Mouse (Mus musculus) hindbrain, embryonic 10.5 days (tissue): ENCODE data around the gene Olfr1368. TPM values are rescaled to one million over a fixed set of nuclear protein-coding genes. Genes with fewer than 3 reads are reported as not detected.
A peak's percentile ranks its signal among the peaks of the same experiment; 100 is the strongest.

Experiments
- DNase-seq: peaks from one replicate; pipeline ENCODE4 v3.0.0-alpha.2; 2017; ENCODE audit warnings: low spot score
- H3K27ac ChIP-seq: fragments of 300-500 bp; sonication (generic); 2 replicates; pipeline ENCODE4 v1.5.1; 2016; ENCODE audit warnings: mild to moderate bottlenecking, moderate library complexity
- H3K27me3 ChIP-seq: fragments of 300-500 bp; sonication (generic); 2 replicates; pipeline ENCODE4 v1.6.1; 2016; ENCODE audit warnings: mild to moderate bottlenecking; ENCODE audit not compliant: poor library complexity, insufficient read depth, severe bottlenecking
- H3K36me3 ChIP-seq: fragments of 300-500 bp; sonication (generic); 2 replicates; pipeline ENCODE4 v1.6.1; 2016; ENCODE audit warnings: mild to moderate bottlenecking, moderate library complexity
- H3K4me1 ChIP-seq: fragments of 300-500 bp; sonication (generic); replicated peaks from 2 replicates; pipeline ENCODE4 v1.6.1; 2016; ENCODE audit warnings: mild to moderate bottlenecking
- H3K4me3 ChIP-seq: fragments of 300-500 bp; sonication (generic); 2 replicates; pipeline ENCODE4 v1.5.1; 2016; ENCODE audit warnings: mild to moderate bottlenecking, moderate library complexity
- H3K9me3 ChIP-seq: fragments of 300-500 bp; sonication (generic); 2 replicates; pipeline ENCODE4 v1.6.1; 2016; ENCODE audit warnings: mild to moderate bottlenecking, moderate library complexity
- WGBS: fragments of 180-500 bp; shearing (Covaris S2); methylation state at CpG from one replicate; pipeline ENCODE4 v1.1.7; 2016; 5-methylcytosine and 5-hydroxymethylcytosine counted together
- polyA plus RNA-seq: library from polyadenylated mRNA; unstranded; fragments of >200 nt; fragmentation: Nextera tagmentation; extraction: Ambion mirVana; gene quantifications from 2 replicates; pipeline ENCODE4 v1.2.1, GENCODE M21; 2016

Olfr1368 gene
- polyA plus RNA-seq, 1 experiment from 2014 or later, result not detected

GRCm38 (mm10) chr13:21172241-21173027 lies 26.8 kb upstream of the Olfr1368 start:
- H3K36me3 ChIP-seq, result no peaks in the 10 kb centered on the region
- WGBS, result under 1% methylated on average over 16 of the region's 16 CpGs
- H3K4me1 ChIP-seq, result peaks cover 31% of the 10 kb centered on the region
- peak overlapping the region; percentile 61 for H3K4me3 ChIP-seq
- peak overlapping the region; percentile 13; the same call in 1 of the 2 replicates for H3K27ac ChIP-seq
- peak; percentile 81 for DNase-seq
- no peaks in the 10 kb centered on the region for H3K27me3 ChIP-seq
- no peaks in the 10 kb centered on the region for H3K9me3 ChIP-seq

GRCm38 (mm10) chr13:21171600-21172150 lies 26.0 kb upstream of the Olfr1368 start:
- H3K36me3 ChIP-seq, result no peaks in the 10 kb centered on the region
- H3K4me1 ChIP-seq, result peaks cover 31% of the 10 kb centered on the region
- H3K4me3 ChIP-seq, result peak overlapping the region; percentile 61
- peak; percentile 61 for DNase-seq
- H3K27ac ChIP-seq, result peak overlapping the region; percentile 42; the same call in 1 of the 2 replicates
- WGBS, result under 1% methylated on average over 12 of the region's 12 CpGs
- no peaks in the 10 kb centered on the region for H3K9me3 ChIP-seq
- no peaks in the 10 kb centered on the region for H3K27me3 ChIP-seq

GRCm38 (mm10) chr13:21171156-21171530 lies 25.5 kb upstream of the Olfr1368 start:
- no peaks in the 10 kb centered on the region for H3K27me3 ChIP-seq
- WGBS, result 4% methylated on average over 15 of the region's 15 CpGs
- H3K27ac ChIP-seq, result no peak overlapping the region
- peak; percentile 33 for DNase-seq
- peaks cover 31% of the 10 kb centered on the region for H3K4me1 ChIP-seq
- H3K36me3 ChIP-seq, result no peaks in the 10 kb centered on the region
- peak overlapping the region; percentile 61 for H3K4me3 ChIP-seq
- no peaks in the 10 kb centered on the region for H3K9me3 ChIP-seq

GRCm38 (mm10) chr13:21170431-21171155 lies 24.9 kb upstream of the Olfr1368 start:
- Histone ChIP-seq H3K36me3 (no peaks in the 10 kb centered on the region), H3K27me3 (no peaks in the 10 kb centered on the region), H3K27ac (no peak overlapping the region), H3K9me3 (no peaks in the 10 kb centered on the region), H3K4me3 (peak overlapping the region; percentile 61), H3K4me1 (peaks cover 31% of the 10 kb centered on the region)
- WGBS, result 32% methylated on average over 17 of the region's 17 CpGs
- no peak for DNase-seq

GRCm38 (mm10) chr13:21169657-21170430 lies 24.2 kb upstream of the Olfr1368 start:
- Histone ChIP-seq H3K27ac (0 out of 2 replicates have a peak overlapping the region, but pooled peaks have one; percentile 56), H3K4me1 (peaks cover 31% of the 10 kb centered on the region), H3K27me3 (no peaks in the 10 kb centered on the region), H3K9me3 (no peaks in the 10 kb centered on the region), H3K36me3 (no peaks in the 10 kb centered on the region), H3K4me3 (peak overlapping the region; percentile 61)
- WGBS, result under 1% methylated on average over 39 of the region's 39 CpGs
- DNase-seq, result peak; percentile 83

- no peak for DNase-seq
- no peak overlapping the region for H3K27ac ChIP-seq
Observed at GRCm38 (mm10) chr13:21169121-21169656, 23.5 kb upstream of the Olfr1368 start.

GRCm38 (mm10) chr13:21168371-21169011 lies 22.8 kb upstream of the Olfr1368 start:
- Histone ChIP-seq H3K27ac (no peak overlapping the region), H3K4me3 (peak overlapping the region; percentile 61), H3K27me3 (no peaks in the 10 kb centered on the region), H3K4me1 (peaks cover 30% of the 10 kb centered on the region), H3K9me3 (no peaks in the 10 kb centered on the region), H3K36me3 (no peaks in the 10 kb centered on the region)
- WGBS, result under 1% methylated on average over 16 of the region's 16 CpGs
- peak; percentile 50 for DNase-seq

More at GRCm38 (mm10) chr13:21169121-21169656, 23.5 kb upstream of the Olfr1368 start:
- no peaks in the 10 kb centered on the region for H3K36me3 ChIP-seq
- peaks cover 31% of the 10 kb centered on the region for H3K4me1 ChIP-seq
- no peaks in the 10 kb centered on the region for H3K9me3 ChIP-seq
- peak overlapping the region; percentile 61 for H3K4me3 ChIP-seq
- 4% methylated on average over 14 of the region's 14 CpGs for WGBS
- H3K27me3 ChIP-seq, result no peaks in the 10 kb centered on the region

GRCm38 (mm10) chr13:21167910-21168300 lies 22.2 kb upstream of the Olfr1368 start:
- 2% methylated on average over 8 of the region's 8 CpGs for WGBS
- Histone ChIP-seq H3K27me3 (no peaks in the 10 kb centered on the region), H3K36me3 (no peaks in the 10 kb centered on the region), H3K9me3 (no peaks in the 10 kb centered on the region), H3K4me3 (peak overlapping the region; percentile 61), H3K27ac (no peak overlapping the region), H3K4me1 (peaks cover 24% of the 10 kb centered on the region)
- peak; percentile 44 for DNase-seq

- Histone ChIP-seq H3K27me3 (no peaks in the 10 kb centered on the region), H3K36me3 (no peaks in the 10 kb centered on the region), H3K27ac (peak overlapping the region; percentile 69; the same call in 1 of the 2 replicates), H3K4me1 (peaks cover 19% of the 10 kb centered on the region), H3K9me3 (no peaks in the 10 kb centered on the region), H3K4me3 (peak overlapping the region; percentile 61)
- DNase-seq, result peak; percentile 78
- WGBS, result 2% methylated on average over 27 of the region's 27 CpGs
Observed at GRCm38 (mm10) chr13:21166936-21167909, 21.6 kb upstream of the Olfr1368 start.

- H3K9me3 ChIP-seq, result no peaks in the 10 kb centered on the region
- no peaks in the 10 kb centered on the region for H3K36me3 ChIP-seq
- 62% methylated on average over 5 of the region's 5 CpGs for WGBS
- H3K4me1 ChIP-seq, result peaks cover 11% of the 10 kb centered on the region; the same call in 1 of the 2 replicates
- no peak overlapping the region for H3K4me3 ChIP-seq
- H3K27me3 ChIP-seq, result no peaks in the 10 kb centered on the region
- H3K27ac ChIP-seq, result no peak overlapping the region
- DNase-seq, result no peak
Observed at GRCm38 (mm10) chr13:21162591-21162990, 16.9 kb upstream of the Olfr1368 start.

- H3K27ac ChIP-seq, result no peak overlapping the region
- H3K9me3 ChIP-seq, result no peaks in the 10 kb centered on the region
- H3K36me3 ChIP-seq, result no peaks in the 10 kb centered on the region
- 40% methylated on average over 2 of the region's 2 CpGs for WGBS
- peak overlapping the region; percentile 66 for H3K4me3 ChIP-seq
- no peak for DNase-seq
- H3K4me1 ChIP-seq, result peaks cover 11% of the 10 kb centered on the region; the same call in 1 of the 2 replicates
- H3K27me3 ChIP-seq, result no peaks in the 10 kb centered on the region
Observed at GRCm38 (mm10) chr13:21161591-21161990, 15.9 kb upstream of the Olfr1368 start.
